Mouse (Mus musculus) neural tube, embryonic 12.5 days (tissue): ENCODE results near the gene 4921539E11Rik. TPM values are rescaled to one million over a fixed set of nuclear protein-coding genes. Genes with fewer than 3 reads are reported as not detected.

Experiments used
- ATAC-seq: fragments of 200-750 bp; cut with Nextera tagmentation; 2 replicates; pipeline ENCODE4 v1.8.0; 2017; ENCODE audit warnings: low read depth, mild to moderate bottlenecking, moderate TSS enrichment, moderate library complexity; ENCODE audit not compliant: low FRiP score
- H3K27ac ChIP-seq: fragments of 300-500 bp; sonication (generic); 2 replicates; pipeline ENCODE4 v1.5.1; 2016
- H3K27me3 ChIP-seq: fragments of 300-500 bp; sonication (generic); replicated peaks from 2 replicates; pipeline ENCODE4 v1.6.1; 2016; ENCODE audit warnings: mild to moderate bottlenecking
- H3K36me3 ChIP-seq: fragments of 300-500 bp; sonication (generic); 2 replicates; pipeline ENCODE4 v1.6.1; 2016; ENCODE audit warnings: mild to moderate bottlenecking
- H3K4me1 ChIP-seq: fragments of 300-500 bp; sonication (generic); 2 replicates; pipeline ENCODE4 v1.6.1; 2016
- H3K4me2 ChIP-seq: fragments of 300-500 bp; sonication (generic); replicated peaks from 2 replicates; pipeline ENCODE4 v1.6.1; 2016; ENCODE audit warnings: mild to moderate bottlenecking
- H3K4me3 ChIP-seq: fragments of 300-500 bp; sonication (generic); 2 replicates; pipeline ENCODE4 v1.5.1; 2016
- H3K9ac ChIP-seq: fragments of 300-500 bp; sonication (generic); 2 replicates; pipeline ENCODE4 v1.6.1; 2016; ENCODE audit warnings: mild to moderate bottlenecking
- H3K9me3 ChIP-seq: fragments of 300-500 bp; sonication (generic); 2 replicates; pipeline ENCODE4 v1.6.1; 2016; ENCODE audit warnings: mild to moderate bottlenecking
- WGBS: fragments of 180-500 bp; shearing (Covaris S2); methylation state at CpG from one replicate; pipeline ENCODE4 v1.1.7; 2016; 5-methylcytosine and 5-hydroxymethylcytosine counted together
- polyA plus RNA-seq: library from polyadenylated mRNA; unstranded; fragments of >200 nt; fragmentation: Nextera tagmentation; extraction: Ambion mirVana; gene quantifications from 2 replicates; pipeline ENCODE4 v1.2.1, GENCODE M21; 2016

4921539E11Rik gene
- polyA plus RNA-seq, 1 experiment from 2014 or later, result not detected

GRCm38 (mm10) chr4:103188786-103189640 lies 101.7 kb downstream of the 4921539E11Rik start:
- H3K27ac ChIP-seq, result no peak overlapping the region
- H3K4me1 ChIP-seq, result no peaks in the 10 kb centered on the region
- H3K9ac ChIP-seq, result no peak overlapping the region
- peaks cover 44% of the 10 kb centered on the region for H3K36me3 ChIP-seq
- no peak overlapping the region for H3K4me2 ChIP-seq
- H3K4me3 ChIP-seq, result no peak overlapping the region
- H3K27me3 ChIP-seq, result no peaks in the 10 kb centered on the region
- 87% methylated on average over 8 of the region's 8 CpGs for WGBS
- ATAC-seq, result no peak
- no peaks in the 10 kb centered on the region for H3K9me3 ChIP-seq

Other genes with a start within 250 kb of the 4921539E11Rik start
- 33.6 and 40.3 TPM in 2 replicates for gene Mier1, start 176.5 kb downstream of the 4921539E11Rik start, polyA plus RNA-seq
- 4.9 and 5.9 TPM in 2 replicates for gene Wdr78, start 176.3 kb downstream of the 4921539E11Rik start, polyA plus RNA-seq
- 10.0 and 10.6 TPM in 2 replicates for gene Slc35d1, start 75.7 kb downstream of the 4921539E11Rik start, polyA plus RNA-seq
- gene Oma1, start 22.9 kb upstream of the 4921539E11Rik start, polyA plus RNA-seq, result 11.7 and 12.3 TPM in 2 replicates